Mouse (Mus musculus) stomach, embryonic 14.5 days (tissue): ENCODE measurements around the gene Gdf3. TPM values are rescaled to one million over a fixed set of nuclear protein-coding genes. Genes with fewer than 3 reads are reported as not detected.

Experiments used
- ATAC-seq: fragments of 200-750 bp; cut with Nextera tagmentation; 2 replicates; pipeline ENCODE4 v1.8.0; 2017; ENCODE audit warnings: low read depth, moderate TSS enrichment; ENCODE audit not compliant: insufficient number of reproducible peaks, insufficient read depth, low FRiP score
- H3K27ac ChIP-seq: fragments of 300-500 bp; sonication (generic); 2 replicates; pipeline ENCODE4 v1.5.1; 2014; ENCODE audit warnings: mild to moderate bottlenecking, low read length, moderate library complexity, mixed read lengths
- H3K27me3 ChIP-seq: fragments of 300-500 bp; sonication (generic); 2 replicates; pipeline ENCODE4 v1.6.1; 2014; ENCODE audit warnings: low read length, control low read depth, mixed read lengths; ENCODE audit not compliant: control insufficient read depth, insufficient read depth
- H3K36me3 ChIP-seq: fragments of 300-500 bp; sonication (generic); 2 replicates; pipeline ENCODE4 v1.6.1; 2014; ENCODE audit warnings: mild to moderate bottlenecking, control low read depth, low read length, moderate library complexity, mixed read lengths; ENCODE audit not compliant: control insufficient read depth, insufficient read depth
- H3K4me1 ChIP-seq: fragments of 300-500 bp; sonication (generic); 2 replicates; pipeline ENCODE4 v1.6.1; 2014; ENCODE audit warnings: low read length, control low read depth, mixed read lengths; ENCODE audit not compliant: control insufficient read depth, insufficient read depth
- H3K4me2 ChIP-seq: fragments of 300-500 bp; sonication (generic); replicated peaks from 2 replicates; pipeline ENCODE4 v1.6.1; 2014; ENCODE audit warnings: low read depth, low read length, control low read depth
- H3K4me3 ChIP-seq: fragments of 300-500 bp; sonication (generic); 2 replicates; pipeline ENCODE4 v1.5.1; 2014; ENCODE audit warnings: low read depth, low read length, control low read depth
- H3K9ac ChIP-seq: fragments of 300-500 bp; sonication (generic); replicated peaks from 2 replicates; pipeline ENCODE4 v1.6.1; 2014; ENCODE audit warnings: low read depth, mild to moderate bottlenecking, control low read depth, low read length, moderate library complexity, mixed read lengths
- H3K9me3 ChIP-seq: fragments of 300-500 bp; sonication (generic); 2 replicates; pipeline ENCODE4 v1.6.1; 2016; ENCODE audit warnings: low read depth, low read length, control low read depth; ENCODE audit not compliant: control insufficient read depth
- WGBS: fragments of 180-500 bp; shearing (Covaris S2); extraction: QIAGEN DNeasy Blood & Tissue Kit; methylation state at CpG from one replicate; pipeline ENCODE4 v1.1.7; 2014; 5-methylcytosine and 5-hydroxymethylcytosine counted together
- polyA plus RNA-seq: library from polyadenylated mRNA; unstranded; fragments of >200 nt; fragmentation: Nextera tagmentation; extraction: Ambion mirVana; gene quantifications from 2 replicates; pipeline ENCODE4 v1.2.1, GENCODE M21; 2014

The Gdf3 gene
- polyA plus RNA-seq, 1 experiment from 2014 or later: not detected

- no peak overlapping the region for H3K4me2 ChIP-seq
- no peak for ATAC-seq
Observed at GRCm38 (mm10) chr6:122569762-122570161, 40.1 kb downstream of the Gdf3 start.

GRCm38 (mm10) chr6:122569113-122569512 lies 40.8 kb downstream of the Gdf3 start:
- Histone ChIP-seq H3K4me3 (no peak overlapping the region), H3K9ac (no peak overlapping the region), H3K9me3 (no peaks in the 10 kb centered on the region), H3K4me2 (no peak overlapping the region), H3K36me3 (no peaks in the 10 kb centered on the region), H3K27ac (no peak overlapping the region), H3K27me3 (no peaks in the 10 kb centered on the region), H3K4me1 (no peaks in the 10 kb centered on the region)
- 76% methylated on average over 5 of the region's 5 CpGs for WGBS
- no peak for ATAC-seq

More at GRCm38 (mm10) chr6:122569762-122570161, 40.1 kb downstream of the Gdf3 start:
- Histone ChIP-seq H3K36me3 (no peaks in the 10 kb centered on the region), H3K27me3 (no peaks in the 10 kb centered on the region), H3K9me3 (no peaks in the 10 kb centered on the region), H3K27ac (no peak overlapping the region), H3K4me3 (no peak overlapping the region), H3K4me1 (no peaks in the 10 kb centered on the region), H3K9ac (no peak overlapping the region)
- 93% methylated on average over 1 of the region's 1 CpGs for WGBS

GRCm38 (mm10) chr6:122565070-122565784 lies 44.7 kb downstream of the Gdf3 start:
- H3K4me1 ChIP-seq: no peaks in the 10 kb centered on the region
- 89% methylated on average over 9 of the region's 9 CpGs for WGBS
- ATAC-seq: no peak

GRCm38 (mm10) chr6:122562463-122562862 lies 47.4 kb downstream of the Gdf3 start:
- H3K4me2 ChIP-seq: no peak overlapping the region
- ATAC-seq: no peak
- H3K27me3 ChIP-seq: no peaks in the 10 kb centered on the region
- no peaks in the 10 kb centered on the region for H3K9me3 ChIP-seq
- H3K36me3 ChIP-seq: no peaks in the 10 kb centered on the region
- no peak overlapping the region for H3K9ac ChIP-seq
- no peaks in the 10 kb centered on the region for H3K4me1 ChIP-seq
- no peak overlapping the region for H3K27ac ChIP-seq
- no peak overlapping the region for H3K4me3 ChIP-seq
- WGBS: 3% methylated on average over 6 of the region's 6 CpGs

More at GRCm38 (mm10) chr6:122565070-122565784, 44.7 kb downstream of the Gdf3 start:
- Histone ChIP-seq H3K4me2 (no peak overlapping the region), H3K9me3 (no peaks in the 10 kb centered on the region), H3K4me3 (no peak overlapping the region), H3K36me3 (no peaks in the 10 kb centered on the region), H3K27ac (no peak overlapping the region), H3K27me3 (no peaks in the 10 kb centered on the region), H3K9ac (no peak overlapping the region)

GRCm38 (mm10) chr6:122561005-122561404 lies 48.9 kb downstream of the Gdf3 start:
- Histone ChIP-seq H3K9me3 (no peaks in the 10 kb centered on the region), H3K4me2 (no peak overlapping the region), H3K4me1 (no peaks in the 10 kb centered on the region), H3K4me3 (no peak overlapping the region), H3K9ac (no peak overlapping the region), H3K27ac (no peak overlapping the region), H3K36me3 (no peaks in the 10 kb centered on the region), H3K27me3 (no peaks in the 10 kb centered on the region)
- 79% methylated on average over 20 of the region's 20 CpGs for WGBS
- no peak for ATAC-seq

- peak overlapping the region; percentile 1; the same call in 1 of the 2 replicates for H3K4me2 ChIP-seq
- 8% methylated on average over 17 of the region's 17 CpGs for WGBS
- no peaks in the 10 kb centered on the region for H3K27me3 ChIP-seq
- no peak overlapping the region for H3K4me3 ChIP-seq
- H3K9ac ChIP-seq: no peak overlapping the region
- no peaks in the 10 kb centered on the region for H3K36me3 ChIP-seq
- H3K9me3 ChIP-seq: no peaks in the 10 kb centered on the region
- H3K27ac ChIP-seq: no peak overlapping the region
- H3K4me1 ChIP-seq: no peaks in the 10 kb centered on the region
- no peak for ATAC-seq
Observed at GRCm38 (mm10) chr6:122560427-122560826, 49.5 kb downstream of the Gdf3 start.

- WGBS: 24% methylated on average over 15 of the region's 15 CpGs
Observed at GRCm38 (mm10) chr6:122556959-122557561, 52.8 kb downstream of the Gdf3 start.

More at GRCm38 (mm10) chr6:122556959-122557561, 52.8 kb downstream of the Gdf3 start:
- no peak overlapping the region for H3K9ac ChIP-seq
- H3K4me2 ChIP-seq: 0 out of 2 replicates have a peak overlapping the region, but pooled peaks have one; percentile 10
- no peaks in the 10 kb centered on the region for H3K9me3 ChIP-seq
- no peaks in the 10 kb centered on the region for H3K36me3 ChIP-seq
- no peak overlapping the region for H3K27ac ChIP-seq
- no peak overlapping the region for H3K4me3 ChIP-seq
- H3K4me1 ChIP-seq: no peaks in the 10 kb centered on the region
- no peak for ATAC-seq
- no peaks in the 10 kb centered on the region for H3K27me3 ChIP-seq
